Mouse (Mus musculus): ENCODE data around the gene Nav2.

Gene Nav2

DNA sequence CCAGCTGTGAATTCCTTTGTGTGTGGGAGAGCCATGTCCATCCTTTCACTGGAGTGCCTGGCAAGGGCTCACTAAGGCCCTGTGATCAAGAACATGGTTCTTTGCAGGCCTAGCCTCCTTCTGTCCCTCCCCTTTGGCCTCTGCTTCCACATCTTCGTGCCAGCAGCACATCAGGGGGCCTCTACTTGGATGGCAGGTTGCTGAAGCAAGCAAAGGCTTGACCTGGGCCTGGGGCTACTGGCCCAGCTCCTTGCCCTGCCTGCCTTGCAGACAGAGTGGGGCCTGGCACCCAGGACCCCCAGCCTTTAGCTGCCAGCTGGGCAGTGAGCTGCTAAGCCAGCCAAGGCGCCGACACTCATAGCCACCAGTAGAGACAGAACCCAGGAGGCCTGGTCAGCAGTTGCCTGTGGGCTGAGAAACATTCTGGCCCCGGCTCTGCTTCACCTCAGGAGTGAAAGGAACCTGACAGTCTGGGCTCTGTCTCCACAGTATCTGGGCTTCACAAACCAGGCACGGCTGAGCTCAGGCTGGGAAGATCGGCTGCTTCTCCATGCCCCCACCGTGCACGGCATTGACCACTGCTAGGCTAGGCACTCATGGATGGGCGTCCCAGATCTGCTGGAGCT, 267.4 kb downstream of the Nav2 start:
- DNase-seq: no peak

GRCm38 (mm10) chr7:49176590-49177201, 268.2 kb downstream of the Nav2 start:
- no peak for DNase-seq

- no peak for DNase-seq
Measured at GRCm38 (mm10) chr7:49178217-49178616, 269.7 kb downstream of the Nav2 start.

GRCm38 (mm10) chr7:49181010-49181409, 272.5 kb downstream of the Nav2 start:
- DNase-seq: no peak

DNA sequence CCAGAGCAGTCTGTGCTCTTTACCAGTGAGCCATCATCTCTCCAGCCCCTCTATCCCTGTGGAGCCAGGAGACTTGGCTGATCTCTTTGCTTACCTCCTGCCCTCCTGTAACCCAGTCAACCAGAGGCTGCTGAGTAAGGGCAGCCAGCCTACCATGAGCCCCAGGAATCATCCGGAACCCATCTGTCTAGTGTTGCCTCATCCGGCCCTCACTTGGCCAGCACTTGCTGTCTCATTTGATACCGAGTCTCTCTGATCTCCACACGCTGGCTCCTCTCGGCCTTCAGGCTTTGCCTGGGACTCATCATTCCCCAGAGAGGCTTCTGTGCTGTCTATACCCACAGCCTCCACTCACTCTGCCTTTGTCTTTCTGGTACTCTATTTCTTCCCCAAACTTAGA, 273.9 kb downstream of the Nav2 start:
- no peak for DNase-seq

DNA sequence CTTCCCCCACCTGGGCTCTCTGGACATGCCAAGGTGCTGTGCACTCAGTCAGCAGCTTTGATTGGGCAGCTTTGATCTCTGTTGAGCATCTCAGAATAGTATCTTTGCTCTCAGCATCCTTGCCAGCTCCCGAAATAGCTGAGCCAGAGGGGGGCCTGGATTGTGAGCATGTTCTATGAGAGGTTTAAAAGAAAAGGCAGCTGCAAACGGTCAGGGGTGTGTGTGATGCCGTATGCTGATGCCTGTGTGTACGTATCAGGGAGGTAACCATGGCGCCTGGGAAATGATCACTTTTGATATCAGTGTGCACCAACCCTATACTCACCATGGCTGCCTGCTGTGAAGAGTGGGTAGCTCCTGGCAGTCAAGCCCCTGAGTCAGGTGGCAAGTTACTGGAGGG, 275.2 kb downstream of the Nav2 start:
- no peak for DNase-seq

DNA sequence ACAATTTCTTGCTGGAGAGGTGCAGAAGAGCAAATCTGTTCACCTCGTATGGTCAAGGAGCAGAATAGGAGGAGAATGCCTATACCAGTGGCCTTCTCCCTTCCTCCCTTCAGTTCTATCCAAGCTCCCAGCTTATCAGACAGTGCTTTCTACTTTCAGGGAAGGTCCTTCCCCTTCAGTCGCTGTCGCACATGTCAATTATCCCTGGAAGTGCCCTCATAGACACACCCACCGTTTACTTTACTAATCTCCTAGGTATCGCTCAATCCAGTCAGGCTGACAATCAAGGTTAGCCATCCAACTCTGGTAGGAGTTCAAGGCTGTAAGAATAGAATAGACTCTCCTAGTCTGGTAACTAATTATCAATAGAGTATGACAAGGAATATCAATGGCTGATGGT, 277.5 kb downstream of the Nav2 start:
- no peak for DNase-seq

GRCm38 (mm10) chr7:49189364-49189763, 280.8 kb downstream of the Nav2 start:
- DNase-seq: no peak

- no peak for DNase-seq
Measured at GRCm38 (mm10) chr7:49190231-49190985, 281.9 kb downstream of the Nav2 start.

DNA sequence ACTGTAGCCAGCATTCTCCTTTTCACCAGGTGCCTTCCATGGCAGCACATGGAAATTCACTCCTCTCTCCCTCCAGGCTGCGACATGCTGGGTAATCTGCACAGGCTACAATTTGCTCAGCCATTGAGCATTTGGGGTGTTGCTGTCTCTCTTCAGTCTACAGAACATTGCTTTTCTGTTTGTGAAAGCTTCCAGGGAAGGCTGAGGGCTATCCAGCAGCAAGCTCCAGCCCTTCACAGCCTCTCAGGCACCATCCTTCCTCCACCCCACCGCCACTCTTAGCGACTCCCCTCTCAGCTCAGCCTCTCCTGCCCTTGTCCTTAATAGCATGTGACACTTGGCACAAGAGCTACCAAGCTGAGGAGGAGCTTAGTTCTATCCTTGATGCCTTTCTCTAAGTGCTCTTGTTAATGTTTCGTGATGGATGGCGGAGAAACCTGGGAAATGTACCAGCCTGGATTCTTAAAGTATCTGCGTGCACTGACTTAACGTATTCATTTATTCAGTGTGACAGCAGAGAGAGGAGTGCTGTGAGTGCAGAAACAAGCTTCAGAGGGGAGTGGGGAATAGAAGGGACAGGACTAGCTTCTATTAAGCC, 282.7 kb downstream of the Nav2 start:
- DNase-seq: no peak

DNA sequence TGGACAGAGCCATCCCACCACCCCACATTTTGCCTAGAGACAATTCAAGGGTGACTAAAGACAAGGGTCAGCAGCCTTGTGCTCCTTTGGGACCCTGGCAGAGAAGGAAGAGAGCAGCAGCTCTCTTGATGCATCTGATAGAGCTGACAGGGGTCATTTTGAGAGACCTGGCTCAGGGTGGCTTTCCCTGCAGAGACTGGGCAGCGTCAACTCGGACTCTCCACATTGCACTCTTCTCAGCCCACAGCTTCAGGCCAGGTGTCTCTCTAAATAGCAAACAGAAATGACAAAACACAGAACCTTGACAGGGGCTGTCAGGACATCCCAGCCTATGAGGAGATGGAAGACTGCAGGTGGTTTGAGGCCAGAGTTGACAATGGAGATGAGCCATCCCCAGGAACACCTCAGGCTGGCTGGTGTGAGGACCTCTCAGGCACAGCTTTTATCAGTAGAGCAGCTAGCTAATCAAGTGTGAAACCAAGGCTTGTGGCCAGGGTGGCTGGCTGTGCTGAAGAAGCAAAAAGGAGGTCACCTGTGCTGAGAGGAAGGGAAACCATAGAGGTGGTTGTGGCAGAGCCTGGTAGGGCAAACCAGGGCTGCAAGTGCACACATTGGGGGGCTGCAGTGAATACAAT, 283.7 kb downstream of the Nav2 start:
- no peak for DNase-seq

DNA sequence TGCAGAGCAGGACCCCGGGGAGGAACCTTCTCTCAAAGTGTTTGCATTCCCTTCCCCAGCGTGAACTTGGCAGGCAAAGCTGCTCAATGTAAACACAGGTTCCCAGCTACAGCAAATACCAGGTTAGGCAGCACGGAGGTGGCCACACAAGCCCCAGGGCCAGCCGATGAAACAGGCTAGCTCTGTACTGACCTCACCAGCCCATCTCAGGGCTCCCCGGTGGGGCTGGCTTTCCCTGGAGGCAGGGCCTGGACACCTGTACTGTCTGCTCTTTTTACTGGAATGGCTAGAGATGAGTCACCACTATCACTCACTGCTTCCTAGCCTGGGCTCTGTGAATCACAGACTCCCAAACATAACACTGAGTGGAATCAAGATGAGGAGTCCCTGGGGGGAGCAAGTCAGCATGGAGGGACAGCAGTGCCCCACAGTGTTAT, 287.2 kb downstream of the Nav2 start:
- DNase-seq: no peak

- peak; percentile 62 for DNase-seq
Measured at GRCm38 (mm10) chr7:49199366-49199765, 290.9 kb downstream of the Nav2 start.

GRCm38 (mm10) chr7:49200270-49200669, 291.8 kb downstream of the Nav2 start:
- DNase-seq: no peak

DNA sequence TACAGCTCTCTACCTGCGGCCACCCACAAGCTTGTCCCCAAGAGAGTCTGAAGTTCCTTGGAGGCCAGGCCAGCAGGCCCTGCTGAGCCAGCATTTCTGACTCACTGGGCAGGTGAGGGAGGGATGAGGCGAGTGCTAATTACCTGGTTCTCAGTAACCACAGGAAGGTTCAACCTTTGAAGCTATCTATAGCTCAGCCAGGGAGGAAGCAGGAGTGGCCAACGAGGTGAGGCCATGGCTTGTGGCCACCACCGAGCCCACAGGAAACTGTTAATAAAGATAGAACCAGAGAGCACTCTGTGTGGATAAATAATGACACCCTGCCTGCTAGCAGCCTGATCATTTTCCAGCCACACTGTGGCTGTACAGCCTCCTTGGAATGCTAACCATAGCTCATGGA, 294.5 kb downstream of the Nav2 start:
- no peak for DNase-seq

GRCm38 (mm10) chr7:49204856-49205255, 296.3 kb downstream of the Nav2 start:
- no peak for DNase-seq

- no peak for DNase-seq
Measured at GRCm38 (mm10) chr7:49205551-49205950, 297.0 kb downstream of the Nav2 start.

GRCm38 (mm10) chr7:49206775-49207676, 298.5 kb downstream of the Nav2 start:
- no peak for DNase-seq

DNA sequence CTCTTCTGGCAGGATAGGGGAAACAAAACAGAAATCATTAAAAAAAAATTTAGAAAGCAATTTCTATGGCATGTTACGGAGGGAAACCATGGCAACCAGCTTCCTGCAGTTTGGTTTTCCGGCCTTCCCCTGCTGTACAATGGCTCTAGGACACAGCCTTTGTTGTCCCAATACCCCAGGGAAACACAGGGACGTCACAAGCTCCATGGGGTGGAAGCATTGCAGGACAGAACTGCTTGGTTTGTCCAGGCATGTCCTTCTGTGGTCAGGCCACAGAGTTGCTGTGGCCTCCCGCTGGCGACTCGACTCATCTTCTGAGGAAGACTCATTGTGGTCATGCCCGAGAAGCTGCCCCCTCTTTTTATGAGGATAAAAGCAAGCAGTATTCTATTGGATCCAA, 301.0 kb downstream of the Nav2 start:
- no peak for DNase-seq

DNA sequence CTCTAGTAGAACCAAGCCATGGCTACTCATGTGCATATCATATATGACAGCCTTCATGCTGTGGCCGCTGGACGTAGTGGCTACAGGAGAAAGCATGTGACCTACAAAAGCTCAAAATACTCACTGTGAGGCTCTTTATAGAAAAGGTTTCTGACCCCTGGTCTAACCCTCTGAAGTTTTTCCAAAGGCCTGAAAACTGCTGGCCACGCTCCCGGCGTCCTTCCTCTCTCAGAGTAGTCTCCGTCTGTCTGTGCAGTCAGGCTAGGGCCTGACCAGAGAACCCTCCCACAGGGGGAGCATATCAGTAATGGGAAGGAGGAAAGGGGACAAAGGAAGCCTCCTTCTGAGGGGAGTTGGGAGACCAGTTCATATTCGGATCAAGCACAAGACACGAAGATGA, 302.2 kb downstream of the Nav2 start:
- DNase-seq: no peak

GRCm38 (mm10) chr7:49213011-49213410, 304.5 kb downstream of the Nav2 start:
- DNase-seq: no peak

DNA sequence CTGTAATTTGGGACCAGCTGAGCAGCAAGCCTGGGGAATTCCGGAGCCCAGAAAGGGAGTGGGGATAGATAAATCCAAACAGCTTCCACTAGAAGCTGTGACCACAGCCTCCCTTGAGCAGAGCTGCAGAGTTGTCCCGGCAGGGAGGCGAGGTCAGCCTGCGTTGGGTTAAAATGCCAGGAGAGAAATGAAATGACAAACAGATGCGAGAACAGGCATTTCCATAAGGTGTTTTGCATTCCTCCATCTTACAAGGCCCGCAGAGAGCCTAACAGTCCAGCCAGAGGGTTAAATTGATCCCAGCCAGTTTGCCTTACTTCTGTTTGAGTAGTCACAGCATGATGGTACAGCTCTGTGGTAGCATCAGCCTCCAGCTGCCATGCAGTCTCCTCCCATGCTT, 309.3 kb downstream of the Nav2 start:
- no peak for DNase-seq

Data from right cerebral cortex, postnatal 14 days (tissue).